Mouse (Mus musculus) limb, embryonic 10.5 days (tissue): ENCODE measurements around the gene Gm9999. TPM values are rescaled to one million over a fixed set of nuclear protein-coding genes. Genes with fewer than 3 reads are reported as not detected.
"Not testable (repeated sequence)": the region's sequence is repeated elsewhere in the genome, so short reads cannot be mapped to it uniquely, and the experiment has no call there.

ENCODE experiments used
- DNase-seq: peaks from one replicate; pipeline ENCODE4 v3.0.0-alpha.2; 2017; ENCODE audit warnings: low spot score
- H3K27ac ChIP-seq: fragments of 300-500 bp; sonication (generic); 2 replicates; pipeline ENCODE4 v1.5.1; 2016; ENCODE audit warnings: mild to moderate bottlenecking
- H3K27me3 ChIP-seq: fragments of 300-500 bp; sonication (generic); 2 replicates; pipeline ENCODE4 v1.6.1; 2016; ENCODE audit warnings: low read depth, mild to moderate bottlenecking; ENCODE audit not compliant: poor library complexity, severe bottlenecking
- H3K36me3 ChIP-seq: fragments of 300-500 bp; sonication (generic); 2 replicates; pipeline ENCODE4 v1.6.1; 2016; ENCODE audit warnings: mild to moderate bottlenecking, moderate library complexity
- H3K4me1 ChIP-seq: fragments of 300-500 bp; sonication (generic); 2 replicates; pipeline ENCODE4 v1.6.1; 2016
- H3K4me3 ChIP-seq: fragments of 300-500 bp; sonication (generic); 2 replicates; pipeline ENCODE4 v1.5.1; 2016; ENCODE audit warnings: mild to moderate bottlenecking, moderate library complexity
- H3K9me3 ChIP-seq: fragments of 300-500 bp; sonication (generic); replicated peaks from 2 replicates; pipeline ENCODE4 v1.6.1; 2016; ENCODE audit warnings: mild to moderate bottlenecking
- WGBS: fragments of 180-500 bp; shearing (Covaris S2); methylation state at CpG from one replicate; pipeline ENCODE4 v1.1.7; 2016; 5-methylcytosine and 5-hydroxymethylcytosine counted together
- polyA plus RNA-seq: library from polyadenylated mRNA; unstranded; fragments of >200 nt; fragmentation: Nextera tagmentation; extraction: Ambion mirVana; gene quantifications from 2 replicates; pipeline ENCODE4 v1.2.1, GENCODE M21; 2016

The Gm9999 gene
- polyA plus RNA-seq, 1 experiment from 2014 or later: not detected

DNA sequence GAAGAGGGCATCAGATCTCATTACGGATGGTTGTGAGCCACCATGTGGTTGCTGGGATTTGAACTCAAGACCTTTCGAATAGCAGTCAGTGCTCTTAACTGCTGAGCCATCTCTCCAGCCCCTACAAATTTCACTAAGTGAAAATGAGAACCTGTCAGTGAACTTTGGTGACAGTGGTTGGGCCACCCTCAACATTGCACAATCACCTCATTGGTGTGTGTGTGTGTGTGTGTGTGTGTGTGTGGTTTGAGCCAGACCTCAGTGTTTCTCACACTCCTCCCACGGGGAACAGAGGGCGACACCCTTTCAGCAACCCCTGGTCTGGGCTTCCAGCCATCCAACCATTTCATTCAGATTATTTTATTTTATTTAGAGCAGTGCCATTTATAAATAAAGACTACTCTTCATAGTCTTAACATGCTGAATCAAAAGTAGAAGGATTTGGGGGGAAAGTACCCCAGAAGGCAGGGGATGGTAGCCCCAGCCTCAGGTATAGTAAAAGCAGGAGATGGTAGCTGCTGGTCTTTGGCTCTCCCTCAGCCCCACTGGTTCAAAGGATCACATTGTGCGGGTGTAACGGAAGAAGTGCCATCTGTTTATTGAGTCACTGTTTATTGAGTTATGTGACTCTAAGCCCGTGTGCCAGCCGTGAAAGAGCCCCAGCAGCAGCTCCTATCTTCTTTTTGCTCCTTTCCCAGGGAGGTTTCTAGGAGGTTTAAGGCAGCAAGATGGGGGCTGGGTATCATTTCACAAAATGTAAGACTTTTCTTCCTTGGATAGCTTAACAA is 2.5 kb downstream of the Gm9999 start:
- Histone ChIP-seq H3K27ac (0 out of 2 replicates have a peak overlapping the region, but pooled peaks have one; percentile 25), H3K36me3 (0 out of 2 replicates have a peak, but pooled peaks cover 2% of the 10 kb centered on the region), H3K27me3 (no peaks in the 10 kb centered on the region), H3K9me3 (no peaks in the 10 kb centered on the region), H3K4me1 (peaks cover 11% of the 10 kb centered on the region), H3K4me3 (no peak overlapping the region)
- DNase-seq: no peak
- WGBS: 61% methylated on average over 8 of the region's 8 CpGs

GRCm38 (mm10) chr7:46986646-46987045 is 3.3 kb downstream of the Gm9999 start:
- Histone ChIP-seq H3K27ac (0 out of 2 replicates have a peak overlapping the region, but pooled peaks have one; percentile 8), H3K4me1 (peaks cover 11% of the 10 kb centered on the region), H3K4me3 (no peak overlapping the region), H3K9me3 (no peaks in the 10 kb centered on the region), H3K27me3 (no peaks in the 10 kb centered on the region), H3K36me3 (peaks cover 8% of the 10 kb centered on the region; the same call in 1 of the 2 replicates)
- 66% methylated on average over 5 of the region's 5 CpGs for WGBS
- DNase-seq: peak; percentile 36

DNA sequence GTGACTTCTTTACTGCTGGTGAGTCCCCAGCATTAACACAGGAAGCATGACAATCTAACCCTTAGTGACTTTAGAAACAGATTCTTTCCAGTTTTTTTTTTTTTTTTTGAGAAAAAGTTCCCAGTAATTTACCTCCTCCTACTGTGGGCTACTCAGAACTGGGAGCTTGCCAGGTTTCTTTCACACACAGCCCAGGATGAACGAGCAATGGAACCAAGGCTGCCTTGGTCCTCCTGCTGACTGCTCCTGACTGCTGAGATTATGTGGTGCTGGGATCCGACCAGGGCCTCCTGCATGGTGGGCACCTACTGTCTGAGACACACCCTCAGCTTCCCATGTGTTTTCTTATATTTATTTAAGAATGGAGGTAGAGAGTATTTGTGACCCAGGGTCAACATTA is 3.7 kb downstream of the Gm9999 start:
- H3K4me3 ChIP-seq: no peak overlapping the region
- H3K27ac ChIP-seq: 0 out of 2 replicates have a peak overlapping the region, but pooled peaks have one; percentile 8
- peaks cover 11% of the 10 kb centered on the region for H3K4me1 ChIP-seq
- H3K36me3 ChIP-seq: peaks cover 12% of the 10 kb centered on the region
- no peaks in the 10 kb centered on the region for H3K27me3 ChIP-seq
- no peak for DNase-seq
- 68% methylated on average over 2 of the region's 2 CpGs for WGBS
- no peaks in the 10 kb centered on the region for H3K9me3 ChIP-seq

DNA sequence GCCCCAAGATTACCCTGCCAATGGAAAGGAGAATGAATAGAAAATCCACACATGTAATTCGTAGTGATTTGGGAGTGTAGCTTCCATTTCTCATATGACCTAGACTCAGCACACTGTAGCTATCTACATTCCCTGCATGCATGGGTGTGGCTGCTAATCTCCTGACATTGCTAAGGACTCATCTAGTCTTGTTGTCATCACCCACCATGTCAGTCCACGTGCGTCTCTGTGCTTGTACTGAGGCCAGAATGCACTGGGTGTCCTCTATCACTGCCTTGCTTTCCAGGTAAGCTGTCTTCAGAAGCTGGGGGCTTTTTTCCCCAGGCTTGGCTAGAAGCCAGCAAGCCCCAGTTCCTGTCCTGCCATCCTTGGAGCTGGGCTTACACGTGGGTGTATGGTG is 6.0 kb downstream of the Gm9999 start:
- H3K27ac ChIP-seq, H3K4me3 ChIP-seq, DNase-seq, H3K27me3 ChIP-seq, H3K9me3 ChIP-seq: not testable (repeated sequence)
- H3K4me1 ChIP-seq: peaks cover 11% of the 10 kb centered on the region
- peaks cover 35% of the 10 kb centered on the region for H3K36me3 ChIP-seq
- WGBS: 84% methylated on average over 4 of the region's 4 CpGs

DNA sequence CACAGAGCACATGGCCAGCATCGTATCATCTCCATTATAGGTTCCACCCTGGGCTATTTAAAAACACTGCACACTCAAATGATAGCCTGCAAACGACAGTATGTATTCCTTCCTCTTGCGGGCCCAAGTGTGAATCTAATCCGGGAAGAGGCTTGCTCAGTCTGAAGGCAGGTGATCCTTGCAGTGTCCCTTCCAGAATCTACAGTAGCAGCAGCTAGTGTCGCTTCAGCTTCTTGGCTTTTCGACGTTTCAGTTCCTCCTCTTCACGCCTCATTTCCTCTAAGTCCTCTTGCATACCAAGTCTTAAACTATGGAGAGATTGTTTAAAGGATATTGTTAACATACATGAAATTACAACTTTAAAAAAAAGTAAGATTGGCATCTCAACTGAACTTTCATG is 9.7 kb downstream of the Gm9999 start:
- Histone ChIP-seq H3K27ac (no peak overlapping the region), H3K27me3 (no peaks in the 10 kb centered on the region), H3K9me3 (no peaks in the 10 kb centered on the region), H3K4me3 (no peak overlapping the region), H3K4me1 (no peaks in the 10 kb centered on the region), H3K36me3 (peaks cover 72% of the 10 kb centered on the region)
- WGBS: 91% methylated on average over 8 of the region's 8 CpGs
- DNase-seq: no peak

DNA sequence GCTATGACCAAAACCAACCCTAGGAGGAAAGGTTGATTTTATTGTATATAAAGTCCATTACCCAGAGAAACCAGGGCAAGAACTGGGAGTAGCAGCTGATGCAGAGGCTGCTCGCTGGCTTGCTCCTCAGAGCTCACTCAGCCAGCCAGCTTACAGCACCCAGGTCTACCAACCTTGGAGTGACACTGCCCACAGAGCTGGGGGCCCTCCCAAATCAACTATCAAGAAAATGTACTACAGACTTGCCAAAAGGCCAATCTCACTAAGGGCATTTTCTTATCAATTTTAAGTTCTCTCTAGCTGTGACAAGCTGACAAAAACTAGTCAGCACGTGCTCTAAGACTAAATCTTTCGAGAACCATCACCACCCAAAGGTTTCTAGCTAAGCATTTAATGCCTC is 12.2 kb downstream of the Gm9999 start:
- H3K4me3 ChIP-seq: no peak overlapping the region
- 90% methylated on average over 3 of the region's 3 CpGs for WGBS
- no peaks in the 10 kb centered on the region for H3K27me3 ChIP-seq
- H3K9me3 ChIP-seq: no peaks in the 10 kb centered on the region
- DNase-seq: no peak
- H3K4me1 ChIP-seq: peaks cover 2% of the 10 kb centered on the region; the same call in 1 of the 2 replicates
- H3K27ac ChIP-seq: no peak overlapping the region
- peaks cover 87% of the 10 kb centered on the region for H3K36me3 ChIP-seq

DNA sequence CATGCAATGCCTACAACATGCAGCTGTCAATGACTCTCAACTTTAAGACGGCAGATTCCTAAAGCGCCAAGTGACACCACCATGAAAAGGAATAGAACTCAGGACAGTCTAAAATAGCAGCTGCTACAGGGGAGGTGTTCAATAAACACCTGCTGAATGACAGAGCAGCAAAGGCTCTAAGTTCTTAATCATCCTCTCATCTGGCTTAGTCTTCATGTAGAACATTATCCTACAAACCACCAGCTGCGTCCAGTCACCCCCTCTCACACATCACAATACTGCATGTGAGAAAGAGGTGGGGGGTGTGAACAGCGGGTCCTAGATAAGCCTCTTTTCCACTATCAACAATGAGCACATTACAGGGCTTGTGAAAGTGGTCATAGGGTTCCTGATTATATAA is 13.6 kb downstream of the Gm9999 start:
- Histone ChIP-seq H3K27me3 (no peaks in the 10 kb centered on the region), H3K4me3 (no peak overlapping the region), H3K9me3 (no peaks in the 10 kb centered on the region), H3K27ac (no peak overlapping the region), H3K4me1 (peaks cover 4% of the 10 kb centered on the region; the same call in 1 of the 2 replicates), H3K36me3 (peaks cover 76% of the 10 kb centered on the region)
- no peak for DNase-seq
- WGBS: 93% methylated on average over 4 of the region's 4 CpGs

- H3K36me3 ChIP-seq: peaks cover 68% of the 10 kb centered on the region
- no peak overlapping the region for H3K4me3 ChIP-seq
- no peak overlapping the region for H3K27ac ChIP-seq
- 90% methylated on average over 21 of the region's 21 CpGs for WGBS
- no peaks in the 10 kb centered on the region for H3K27me3 ChIP-seq
- no peaks in the 10 kb centered on the region for H3K9me3 ChIP-seq
- no peak for DNase-seq
- H3K4me1 ChIP-seq: peaks cover 12% of the 10 kb centered on the region; the same call in 1 of the 2 replicates
These were observed 14.4 kb downstream of the Gm9999 start for GRCm38 (mm10) chr7:46997644-46998395.

- H3K4me1 ChIP-seq: peaks cover 12% of the 10 kb centered on the region; the same call in 1 of the 2 replicates
- peaks cover 56% of the 10 kb centered on the region for H3K36me3 ChIP-seq
- H3K9me3 ChIP-seq: no peaks in the 10 kb centered on the region
- no peak overlapping the region for H3K4me3 ChIP-seq
- H3K27ac ChIP-seq: no peak overlapping the region
- DNase-seq: no peak
- no peaks in the 10 kb centered on the region for H3K27me3 ChIP-seq
- 97% methylated on average over 2 of the region's 2 CpGs for WGBS
These were observed 15.6 kb downstream of the Gm9999 start for GRCm38 (mm10) chr7:46998942-46999341.

DNA sequence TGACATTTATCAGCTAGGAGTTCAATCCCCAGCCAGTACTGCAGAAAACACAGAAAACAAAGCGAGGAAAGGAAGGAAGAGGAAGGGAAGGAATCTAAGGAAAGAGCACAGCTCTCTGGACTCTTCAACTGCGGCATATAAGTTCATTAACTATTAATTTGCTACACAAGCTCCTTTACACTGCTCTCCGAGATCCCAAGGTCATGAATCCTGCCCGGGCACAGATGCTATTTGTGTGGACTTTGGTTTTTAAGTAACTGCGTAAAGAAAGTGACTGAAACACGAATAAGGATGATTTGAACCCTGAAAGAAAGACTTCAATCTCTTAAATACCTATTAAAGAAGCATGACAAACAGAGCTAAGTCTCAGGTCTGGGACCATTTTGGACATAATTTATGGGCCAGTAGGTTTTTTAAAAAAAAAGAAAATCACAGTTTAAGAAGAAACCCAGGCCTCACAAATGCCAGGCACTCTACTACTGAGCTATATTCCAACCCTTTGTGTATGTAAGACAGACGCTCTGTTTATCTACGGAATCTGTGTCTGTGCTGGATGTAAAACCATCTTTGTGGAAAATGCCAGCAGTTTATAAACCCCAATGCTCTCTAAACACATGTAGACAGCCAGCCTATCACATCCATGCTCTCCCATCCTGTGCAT is 16.7 kb downstream of the Gm9999 start:
- Histone ChIP-seq H3K36me3 (peaks cover 45% of the 10 kb centered on the region), H3K4me3 (no peak overlapping the region), H3K4me1 (peaks cover 12% of the 10 kb centered on the region; the same call in 1 of the 2 replicates), H3K27ac (no peak overlapping the region), H3K27me3 (no peaks in the 10 kb centered on the region), H3K9me3 (no peaks in the 10 kb centered on the region)
- DNase-seq: no peak
- 90% methylated on average over 8 of the region's 8 CpGs for WGBS

DNA sequence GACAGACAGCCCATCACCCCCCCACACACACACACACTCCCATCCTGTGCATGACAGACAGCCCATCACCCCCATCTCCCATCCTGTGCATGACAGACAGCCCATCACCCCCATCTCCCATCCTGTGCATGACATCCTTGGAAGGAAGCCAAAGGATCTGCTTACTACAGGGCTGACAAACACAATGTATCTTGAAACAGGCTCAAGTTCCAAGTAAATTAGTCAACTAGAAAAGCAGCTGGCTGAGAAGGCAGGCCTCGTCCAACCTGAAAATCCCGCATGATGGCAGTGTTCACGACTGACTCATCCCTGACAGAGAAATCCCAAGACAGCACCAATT is 17.2 kb downstream of the Gm9999 start:
- DNase-seq: no peak
- H3K27me3 ChIP-seq: no peaks in the 10 kb centered on the region
- no peak overlapping the region for H3K4me3 ChIP-seq
- no peaks in the 10 kb centered on the region for H3K9me3 ChIP-seq
- no peak overlapping the region for H3K27ac ChIP-seq
- H3K4me1 ChIP-seq: peaks cover 12% of the 10 kb centered on the region; the same call in 1 of the 2 replicates
- WGBS: 86% methylated on average over 3 of the region's 3 CpGs
- H3K36me3 ChIP-seq: peaks cover 40% of the 10 kb centered on the region

GRCm38 (mm10) chr7:47001125-47001899 is 17.9 kb downstream of the Gm9999 start:
- no peak for DNase-seq
- Histone ChIP-seq H3K4me3 (no peak overlapping the region), H3K27me3 (no peaks in the 10 kb centered on the region), H3K9me3 (no peaks in the 10 kb centered on the region), H3K27ac (no peak overlapping the region), H3K4me1 (peaks cover 12% of the 10 kb centered on the region; the same call in 1 of the 2 replicates), H3K36me3 (peaks cover 33% of the 10 kb centered on the region)
- 87% methylated on average over 5 of the region's 5 CpGs for WGBS
